Mouse (Mus musculus) right cerebral cortex, postnatal 14 days (tissue): ENCODE measurements at regions not wholly inside any gene's neighbourhood (a gene's known extent, or its start where the extent isn't known, plus 50 kb on each side); places are given as distances from the start of the nearest gene placed in this dataset.
A peak's percentile ranks its signal among the peaks of the same experiment; 100 is the strongest.

Experiments used
- DNase-seq: peaks from one replicate; pipeline ENCODE4 v3.0.0; 2022

DNA sequence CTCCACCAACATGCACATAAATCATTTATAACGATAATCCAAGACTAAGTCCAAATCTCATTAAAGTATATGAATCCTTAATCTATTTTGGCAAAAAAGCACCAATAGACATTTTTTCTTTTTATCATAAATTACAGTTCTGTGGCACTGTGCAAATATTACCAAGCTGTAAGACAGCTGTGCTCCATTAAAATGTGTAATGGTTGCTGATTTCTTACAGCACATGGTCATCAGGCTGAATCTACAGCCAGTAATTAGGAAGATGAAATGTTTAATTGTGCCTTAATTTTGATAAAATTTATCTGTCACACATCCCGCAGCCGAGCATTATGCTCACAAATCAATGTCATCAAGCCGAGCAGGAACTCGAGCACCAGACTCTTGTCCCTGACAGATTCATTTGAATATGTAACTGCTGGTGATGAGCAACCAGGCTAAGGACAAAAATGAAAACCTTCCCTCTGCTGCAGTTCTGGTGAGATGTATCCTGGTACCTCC lies 722.0 kb downstream of the Cypt12 start:
- DNase-seq: no peak

- no peak for DNase-seq
Observed at GRCm38 (mm10) chr3:18671681-18672080, 723.5 kb downstream of the Cypt12 start.

DNA sequence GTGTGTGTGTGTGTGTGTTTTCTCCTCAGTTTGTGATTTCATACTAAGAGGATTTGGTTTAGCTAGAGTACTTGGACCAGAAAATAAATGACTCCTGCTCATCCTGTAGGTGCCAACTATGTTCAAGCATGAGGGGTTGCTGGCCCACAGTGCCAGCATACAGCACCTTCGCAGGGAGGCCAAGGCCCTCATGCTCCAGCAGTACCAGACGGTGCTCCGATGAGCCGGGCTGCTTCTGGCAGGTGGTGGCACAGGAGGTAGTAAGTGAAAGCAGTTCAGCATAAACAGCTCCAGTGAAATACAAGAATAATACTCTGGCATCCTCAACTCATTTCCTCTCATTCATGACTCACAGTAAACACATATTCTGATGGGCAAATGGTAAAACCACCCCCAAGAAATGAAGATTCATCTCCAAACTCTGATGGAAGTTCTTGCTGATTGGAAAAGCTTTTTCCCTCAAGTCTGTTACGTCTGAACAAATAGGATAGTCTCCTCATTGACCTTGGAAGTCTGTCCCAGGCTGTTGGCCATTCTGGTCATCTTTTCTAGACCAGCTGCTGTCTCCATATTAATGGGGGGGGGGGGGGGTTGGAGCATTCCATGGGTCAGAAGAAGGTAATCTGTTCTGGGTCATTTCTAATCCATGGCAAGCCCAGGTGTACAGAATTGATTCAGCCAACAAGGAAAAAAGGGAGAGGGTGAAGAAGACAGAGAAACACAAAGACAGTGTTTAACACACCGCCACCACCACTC lies 735.3 kb downstream of the Cypt12 start:
- no peak for DNase-seq

DNA sequence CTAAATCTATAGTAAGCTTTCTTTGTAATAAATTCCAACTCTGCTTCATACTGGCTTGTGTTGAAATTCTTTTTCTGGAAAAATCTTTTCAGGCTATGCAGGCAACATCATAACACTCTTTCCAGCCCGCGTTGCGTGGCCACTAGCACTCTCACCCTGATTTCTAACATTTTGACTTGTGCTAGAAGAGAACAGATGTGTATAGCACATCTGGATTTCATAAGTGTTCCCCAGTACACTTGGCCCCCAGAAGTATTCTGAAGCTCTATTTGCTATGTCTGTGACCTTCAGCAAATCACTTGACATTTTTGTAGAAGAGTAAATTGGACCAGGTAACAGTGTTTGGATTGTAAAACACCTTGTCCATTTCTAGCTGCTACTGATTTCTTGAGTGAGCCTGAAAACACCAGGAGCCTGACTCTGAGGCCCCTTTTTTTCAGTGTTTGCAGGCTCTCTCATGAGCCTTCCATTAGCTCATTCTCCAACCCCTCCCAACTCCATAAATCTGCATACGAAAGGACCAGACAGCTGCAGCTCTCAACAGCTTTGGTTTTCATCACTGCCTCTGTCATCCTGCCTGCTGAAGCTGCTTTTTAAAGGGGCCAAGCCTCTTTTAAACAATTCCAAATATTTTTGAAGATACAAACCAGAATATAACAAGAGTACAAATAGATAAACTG lies 747.0 kb downstream of the Cypt12 start:
- DNase-seq: no peak

GRCm38 (mm10) chr3:18696981-18697660 lies 748.9 kb downstream of the Cypt12 start:
- no peak for DNase-seq

GRCm38 (mm10) chr3:18698106-18698505 lies 749.9 kb downstream of the Cypt12 start:
- no peak for DNase-seq

- DNase-seq: no peak
Observed at GRCm38 (mm10) chr3:18705165-18705564, 757.0 kb downstream of the Cypt12 start.

DNA sequence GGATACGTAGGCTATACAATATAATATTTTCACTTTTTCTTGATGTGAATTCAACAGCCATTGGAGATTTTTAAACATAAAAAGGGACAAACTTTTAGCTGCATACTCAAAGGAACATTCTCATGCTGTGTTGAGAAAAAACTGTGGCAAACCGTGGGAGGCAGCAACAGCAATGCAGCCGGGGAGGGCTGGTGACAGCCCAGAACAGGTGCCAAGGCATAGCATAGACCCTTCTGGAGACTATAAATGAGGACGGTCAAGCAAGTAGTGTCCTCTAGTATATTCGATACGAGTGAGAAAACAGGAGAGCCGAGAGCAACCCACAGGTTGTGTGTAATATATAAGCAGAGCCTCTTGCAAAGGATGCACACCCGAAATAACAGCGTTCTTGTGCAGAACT lies 757.5 kb downstream of the Cypt12 start:
- DNase-seq: no peak

- no peak for DNase-seq
Observed at GRCm38 (mm10) chr3:18706356-18706755, 758.1 kb downstream of the Cypt12 start.

DNA sequence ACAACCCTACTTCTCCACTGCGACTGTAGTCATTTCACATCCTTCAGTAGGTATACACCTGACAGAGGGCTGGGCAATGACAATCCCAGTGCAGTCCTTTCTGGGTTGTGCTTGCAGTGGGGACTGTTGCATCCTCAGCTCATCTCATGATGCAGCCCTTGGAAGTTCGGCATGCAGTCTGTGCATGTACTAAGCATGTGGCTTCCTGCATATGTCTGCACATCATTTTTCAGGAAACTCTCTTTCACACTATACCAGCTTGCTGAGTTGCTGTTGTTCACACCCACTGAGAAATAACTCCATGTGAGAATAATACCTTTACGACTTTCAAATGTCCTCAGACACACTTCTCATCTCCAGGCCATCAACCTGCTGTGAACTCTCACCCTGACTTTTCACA lies 759.5 kb downstream of the Cypt12 start:
- DNase-seq: no peak

DNA sequence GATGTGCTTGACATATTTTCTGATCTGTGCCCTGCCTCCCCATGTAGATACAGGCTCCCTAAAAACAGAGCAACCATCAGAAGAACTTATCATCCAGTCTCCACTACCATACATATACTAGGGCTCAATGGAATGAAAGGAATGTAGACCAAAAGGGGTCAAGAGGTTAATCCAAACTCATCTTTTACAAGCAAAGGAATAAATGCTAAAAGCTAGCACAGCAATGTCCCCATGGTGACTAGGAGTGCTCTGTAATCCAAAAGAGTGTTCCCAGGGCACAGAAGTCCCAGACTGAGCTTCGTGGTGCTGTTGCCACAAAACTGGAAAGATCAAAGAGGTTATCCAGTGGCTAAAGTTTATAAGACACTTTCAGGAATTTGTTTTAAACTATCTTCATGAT lies 763.5 kb downstream of the Cypt12 start:
- DNase-seq: no peak

GRCm38 (mm10) chr3:18713986-18714385 lies 765.8 kb downstream of the Cypt12 start:
- DNase-seq: no peak

GRCm38 (mm10) chr3:18714968-18715630 lies 766.9 kb downstream of the Cypt12 start:
- DNase-seq: no peak

GRCm38 (mm10) chr3:18715776-18716175 lies 767.6 kb downstream of the Cypt12 start:
- DNase-seq: no peak

DNA sequence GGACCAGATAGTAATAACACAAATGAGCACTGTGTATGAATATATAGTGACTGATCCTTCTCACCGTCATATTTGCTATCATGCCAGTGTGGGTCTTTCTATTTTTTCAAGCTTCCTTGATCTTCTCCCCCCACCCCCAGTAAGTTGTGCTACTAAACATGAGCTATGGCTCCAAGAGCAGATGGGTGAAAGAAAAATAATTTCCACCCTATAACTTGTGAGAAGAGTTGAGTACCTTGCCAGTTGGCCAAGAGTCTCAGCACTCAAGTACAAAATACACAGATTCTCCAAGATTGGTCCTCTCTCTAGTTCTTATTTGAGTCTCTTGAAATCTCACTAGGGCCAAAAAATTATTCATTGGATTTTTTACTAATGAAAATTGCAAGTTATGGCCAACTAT lies 777.3 kb downstream of the Cypt12 start:
- DNase-seq: no peak

DNA sequence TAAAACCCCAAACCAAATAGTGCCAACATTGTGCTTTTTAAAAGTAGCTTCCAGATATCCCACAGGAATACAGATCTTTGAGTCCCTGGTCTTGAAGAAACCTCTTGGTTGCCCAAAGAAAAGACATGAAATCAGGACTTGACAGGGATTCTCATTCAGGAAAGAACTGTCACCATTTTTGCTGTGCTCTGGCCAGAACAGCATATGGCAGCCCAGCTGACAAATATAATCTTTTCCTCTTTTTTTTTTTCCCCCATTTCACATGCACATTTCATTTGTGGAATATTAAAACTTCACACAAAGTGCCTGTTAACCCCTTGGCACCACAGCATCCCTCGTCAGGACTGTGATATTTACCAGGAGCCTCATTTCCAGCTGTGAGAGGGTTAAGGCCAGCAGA lies 783.0 kb downstream of the Cypt12 start:
- DNase-seq: no peak

GRCm38 (mm10) chr3:18731674-18732073 lies 783.5 kb downstream of the Cypt12 start:
- no peak for DNase-seq

DNA sequence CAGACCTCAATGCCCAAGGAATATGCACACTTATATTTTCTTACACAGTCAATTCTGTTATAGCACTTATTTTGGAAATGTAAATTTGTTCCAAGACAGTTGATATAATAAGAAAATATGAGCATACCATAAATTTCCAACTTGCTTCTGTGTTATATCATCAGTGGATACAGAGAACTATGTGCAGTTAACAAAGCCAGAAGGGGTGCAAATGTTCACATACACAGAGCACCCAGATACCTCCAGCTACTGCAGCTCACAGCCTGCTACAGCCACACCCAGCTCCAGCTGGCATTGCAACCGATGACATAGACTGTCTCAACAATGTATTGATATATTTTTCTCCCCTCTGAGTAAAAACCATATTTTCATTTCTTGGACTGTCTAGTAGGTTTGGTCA lies 785.3 kb downstream of the Cypt12 start:
- no peak for DNase-seq

- DNase-seq: no peak
Observed at GRCm38 (mm10) chr3:18738946-18739345, 790.7 kb downstream of the Cypt12 start.

DNA sequence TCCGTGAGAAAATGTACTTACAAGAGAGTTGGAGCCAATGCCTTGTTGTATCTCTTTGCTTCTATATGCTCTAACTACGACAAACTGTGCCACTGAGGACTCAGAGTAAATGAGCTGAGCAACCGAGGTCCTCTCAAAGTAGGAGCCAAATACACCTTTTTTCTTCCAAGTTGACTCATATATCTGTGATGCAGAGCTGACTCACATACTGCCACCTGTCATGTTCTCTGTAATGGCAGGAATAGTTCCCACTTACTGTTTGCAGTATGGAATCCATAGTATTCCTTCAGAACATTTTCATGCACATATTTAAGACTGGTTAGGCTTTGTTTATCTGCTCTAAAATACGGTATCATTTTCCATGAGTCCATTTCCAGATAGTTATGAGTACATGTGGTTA lies 792.1 kb downstream of the Cypt12 start:
- DNase-seq: no peak

DNA sequence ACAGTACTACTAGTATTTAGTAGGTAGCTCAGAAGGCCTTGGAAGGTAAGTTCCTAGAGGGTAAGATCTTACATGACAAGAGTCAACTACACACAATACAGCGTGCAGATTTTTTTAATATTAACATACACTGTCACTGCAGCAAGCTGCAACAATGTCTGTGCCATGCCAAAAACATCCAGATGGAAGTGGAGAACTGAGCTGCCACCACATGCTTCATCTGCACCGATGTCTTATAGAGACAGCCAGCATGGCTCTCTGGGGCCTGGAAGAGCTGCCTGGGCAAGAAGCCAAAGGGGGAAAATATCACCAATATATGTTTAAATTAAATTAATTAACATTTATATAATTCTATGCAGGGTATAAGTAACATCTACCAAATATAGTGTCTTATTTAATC lies 795.3 kb downstream of the Cypt12 start:
- DNase-seq: no peak

- DNase-seq: peak; percentile 6
Observed at GRCm38 (mm10) chr3:18744216-18744615, 796.0 kb downstream of the Cypt12 start.

GRCm38 (mm10) chr3:18746206-18746605 lies 798.0 kb downstream of the Cypt12 start:
- DNase-seq: no peak
